Mouse (Mus musculus): ENCODE data around the gene Lair1.
"Not testable (repeated sequence)": the region's sequence is repeated elsewhere in the genome, so short reads cannot be mapped to it uniquely, and the experiment has no call there.

Lair1 gene

DNA sequence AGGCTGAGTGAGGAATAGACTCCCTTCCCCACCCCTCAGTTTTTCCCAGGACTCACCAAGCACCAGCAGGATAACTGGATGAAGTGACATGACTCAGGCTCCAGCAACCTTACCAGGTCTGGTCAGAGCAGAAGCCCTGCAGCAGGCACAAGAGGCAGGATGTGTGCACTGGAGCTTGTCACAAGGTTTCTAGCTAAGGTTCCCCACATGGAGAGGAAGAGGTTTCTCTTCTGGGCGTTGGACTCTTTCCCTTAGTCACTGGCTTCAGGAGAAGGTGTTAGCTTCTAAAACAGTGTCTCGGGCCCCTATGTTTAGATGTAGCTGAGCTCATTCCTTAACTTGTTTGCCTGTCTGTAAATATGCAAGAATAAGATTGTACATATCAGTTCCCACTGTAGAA is at the start of gene Lair1:
Gene Lair1 (minus strand): TSS at position 192 of the 400 bp plus-strand sequence.
- DNase-seq (ENCODE audit: low spot score): no peak

DNA sequence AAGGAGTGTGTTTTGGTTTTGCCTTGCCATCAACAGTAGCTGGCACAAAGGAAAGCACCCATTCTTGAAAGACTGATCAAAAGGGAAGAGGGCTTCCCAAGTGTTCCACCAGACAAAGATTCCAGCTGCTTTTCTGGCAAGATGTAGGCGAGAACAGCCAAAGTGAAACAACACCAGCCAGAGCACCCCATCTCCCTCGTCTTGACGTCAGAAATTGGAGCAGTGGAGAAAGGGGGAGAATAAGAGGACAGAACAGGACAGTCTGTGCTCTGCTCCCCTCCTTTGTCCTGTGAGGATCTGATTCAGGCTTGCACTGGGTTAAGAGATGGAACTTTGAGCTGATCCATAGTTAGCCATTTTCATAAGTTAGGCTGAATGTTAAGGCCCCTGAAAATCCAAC is 48.8 kb upstream of the Lair1 start:
- DNase-seq (ENCODE audit: low spot score): no peak

DNA sequence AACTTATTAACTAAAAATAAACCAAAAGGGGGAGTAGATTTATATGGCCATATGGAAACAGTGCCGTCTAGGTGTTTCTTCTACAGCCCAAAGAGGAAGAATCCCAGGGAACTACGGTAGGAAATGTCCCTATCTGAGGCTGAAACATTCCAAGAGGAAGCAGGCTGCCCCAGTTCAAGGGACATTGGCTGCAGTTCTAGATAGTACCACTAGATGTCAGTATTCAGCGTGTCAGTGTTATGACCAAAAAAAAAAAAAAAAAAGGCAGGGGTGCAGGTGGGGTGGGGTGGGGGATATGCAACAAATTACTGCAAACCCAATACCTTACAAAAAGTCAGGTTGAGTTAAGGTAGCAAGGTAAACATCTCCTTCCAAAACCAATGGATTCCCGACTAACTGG is 40.4 kb upstream of the Lair1 start:
- DNase-seq (ENCODE audit: low spot score): no peak

GRCm38 (mm10) chr7:4101144-4101543 is 38.1 kb upstream of the Lair1 start:
- DNase-seq (ENCODE audit: low spot score): no peak

- DNase-seq (ENCODE audit: low spot score): no peak
These were observed 35.8 kb upstream of the Lair1 start for GRCm38 (mm10) chr7:4098832-4099231.

DNA sequence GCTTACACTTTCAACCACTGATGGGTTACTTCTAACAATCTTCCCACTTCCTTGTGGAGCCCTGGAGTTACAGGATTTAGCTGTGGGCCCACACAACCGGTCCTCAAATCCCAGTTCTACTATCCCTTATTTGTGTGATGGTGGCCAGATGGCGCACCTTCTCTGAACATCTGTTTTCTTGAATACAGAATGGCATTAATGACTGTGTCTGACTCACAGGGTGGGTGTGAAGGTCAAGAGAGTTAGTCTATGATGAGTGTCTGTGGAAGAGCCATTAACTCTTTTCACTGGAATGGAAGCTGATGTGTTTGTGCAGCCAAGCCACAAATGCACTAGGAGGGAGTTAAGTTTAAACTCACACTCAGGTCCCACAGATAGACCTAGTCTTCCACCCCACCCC is 35.3 kb upstream of the Lair1 start:
- no peak for DNase-seq (ENCODE audit: low spot score)

DNA sequence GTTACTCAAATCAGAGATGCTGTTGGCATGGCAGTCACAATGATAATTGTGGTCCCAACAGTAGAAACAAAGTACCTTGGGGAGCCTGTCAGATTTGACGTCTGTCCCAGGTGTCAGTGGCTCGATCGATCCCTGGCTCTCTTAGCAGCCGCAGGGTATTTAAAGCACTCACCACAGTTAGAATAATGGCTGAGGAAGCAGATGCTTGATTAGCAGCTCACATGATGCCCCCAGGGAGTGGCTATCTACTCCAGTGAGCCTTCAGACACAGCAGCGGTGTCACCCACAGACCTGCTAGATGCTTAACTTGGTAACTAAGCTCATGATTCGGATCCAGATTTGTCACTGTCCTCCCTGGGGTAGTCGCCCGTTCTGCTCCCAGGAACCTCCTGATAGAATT is 28.2 kb upstream of the Lair1 start:
- DNase-seq (ENCODE audit: low spot score): no peak

GRCm38 (mm10) chr7:4088679-4089078 is 25.7 kb upstream of the Lair1 start:
- no peak for DNase-seq (ENCODE audit: low spot score)

DNA sequence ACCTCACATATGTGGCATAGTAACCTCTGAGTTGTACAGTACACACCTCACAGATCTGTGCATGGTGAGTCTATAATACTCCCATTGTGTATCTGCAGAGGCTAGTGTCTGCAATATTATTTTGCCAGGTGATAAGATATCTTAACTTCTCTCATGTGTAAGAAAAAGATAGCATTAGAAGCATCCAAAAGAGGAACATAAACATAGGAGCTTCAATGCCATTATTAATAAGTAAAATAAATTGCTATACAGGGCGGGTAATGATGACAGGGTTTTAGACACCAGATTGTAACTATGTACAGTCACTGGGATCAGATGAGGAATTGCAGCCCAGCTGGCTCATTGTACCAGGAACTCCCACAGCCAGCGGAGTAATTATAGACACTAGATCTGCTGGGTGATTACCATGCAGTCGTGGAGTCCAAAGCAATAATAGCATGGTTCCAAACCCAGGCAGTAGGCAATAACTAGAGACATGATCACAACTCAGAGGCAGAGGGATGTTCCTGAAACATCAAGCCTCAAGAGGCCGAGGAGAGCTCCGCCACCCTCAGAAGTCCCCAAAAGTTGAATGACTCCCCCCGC is 25.0 kb upstream of the Lair1 start:
- DNase-seq (ENCODE audit: low spot score): no peak

DNA sequence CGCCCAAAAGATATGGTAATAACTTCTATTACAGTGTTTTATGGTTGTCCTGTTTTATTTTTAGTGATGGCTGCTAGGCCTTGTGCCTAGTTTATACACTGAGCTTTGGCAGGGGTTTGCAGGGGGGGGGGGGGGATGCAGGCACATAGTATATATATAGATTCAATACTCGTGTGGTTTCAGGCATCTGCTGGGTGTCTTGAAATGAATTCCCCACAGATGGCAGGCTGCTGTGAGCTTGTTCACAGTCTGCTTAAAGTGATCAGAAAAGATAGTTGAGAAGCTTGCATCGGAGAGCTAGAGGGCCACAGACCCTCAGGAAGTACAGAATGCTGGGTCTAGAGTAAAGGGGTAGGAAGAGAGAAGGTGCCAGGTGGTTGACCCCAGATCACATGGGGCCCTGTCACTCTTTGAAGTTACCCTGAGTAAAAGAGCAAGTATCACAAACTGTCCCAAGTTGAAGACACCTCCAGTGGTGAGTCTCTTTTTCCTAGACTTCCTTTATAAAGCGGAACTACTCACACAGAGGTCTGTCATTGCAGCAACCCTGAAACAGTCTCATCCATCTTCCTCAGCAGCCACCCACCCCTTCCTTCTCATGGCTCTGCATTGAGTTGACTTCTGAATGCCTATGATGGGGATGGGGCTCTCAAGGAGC is 24.4 kb upstream of the Lair1 start:
- DNase-seq (ENCODE audit: low spot score): no peak

- DNase-seq (ENCODE audit: low spot score): no peak
These were observed 22.6 kb upstream of the Lair1 start for GRCm38 (mm10) chr7:4085562-4085961.

DNA sequence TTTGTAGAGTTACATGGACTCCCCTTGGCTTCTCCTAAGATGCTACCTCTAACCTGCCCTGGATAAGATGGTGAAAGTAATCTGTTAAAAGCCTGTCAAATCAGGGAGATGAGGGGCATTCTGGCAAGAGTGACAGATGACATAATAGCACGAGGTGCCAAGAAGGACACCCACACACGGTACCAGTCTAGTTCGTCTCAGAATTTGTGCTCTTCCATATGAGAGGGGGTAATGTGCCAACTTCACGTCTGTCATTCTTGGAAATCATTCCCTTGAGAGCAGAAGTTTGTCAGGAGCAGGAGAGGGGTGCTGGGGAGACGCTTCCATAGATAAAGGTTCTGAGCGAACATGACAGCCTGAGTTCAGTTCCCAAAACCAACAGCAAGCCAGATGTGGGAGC is 21.2 kb upstream of the Lair1 start:
- no peak for DNase-seq (ENCODE audit: low spot score)

DNA sequence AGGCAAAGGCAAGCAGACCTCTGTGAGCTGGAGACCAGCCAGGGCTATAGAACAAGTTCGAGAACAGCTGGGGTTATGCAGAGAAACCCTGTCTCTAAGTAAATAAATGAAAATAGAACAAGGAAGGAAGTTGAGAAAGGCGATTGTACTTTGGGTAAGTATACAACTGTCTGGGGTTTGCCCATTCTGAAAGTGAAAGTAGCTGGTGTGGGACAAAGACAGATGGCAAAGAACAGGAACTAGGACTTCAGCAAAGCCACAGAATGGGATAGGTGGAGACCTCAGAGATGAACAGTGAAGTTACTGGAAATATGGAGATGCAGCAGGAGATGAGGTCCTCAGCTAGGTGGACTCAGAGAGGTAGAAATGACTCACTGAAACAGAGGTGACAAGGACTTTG is 19.8 kb upstream of the Lair1 start:
- DNase-seq (ENCODE audit: low spot score): no peak

DNA sequence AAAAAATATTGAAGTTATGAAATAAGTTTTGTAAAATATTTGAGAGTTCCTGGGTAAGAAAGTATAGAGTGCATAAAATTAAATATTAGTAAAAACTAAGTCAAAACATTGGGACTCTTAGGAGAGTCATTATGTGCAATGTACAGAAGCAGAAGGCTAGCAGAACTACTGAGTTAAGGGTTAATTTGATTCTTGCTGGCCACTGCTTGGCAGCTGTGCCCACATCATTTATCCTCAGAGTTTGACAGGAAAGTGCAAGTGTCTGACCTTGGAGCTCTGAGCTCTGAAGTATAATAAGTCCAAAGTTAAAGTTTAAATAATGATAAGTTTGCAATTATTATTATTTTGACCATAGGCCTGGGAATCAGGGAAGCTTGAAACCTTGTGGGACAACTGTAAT is 18.7 kb upstream of the Lair1 start:
- DNase-seq (ENCODE audit: low spot score): no peak

DNA sequence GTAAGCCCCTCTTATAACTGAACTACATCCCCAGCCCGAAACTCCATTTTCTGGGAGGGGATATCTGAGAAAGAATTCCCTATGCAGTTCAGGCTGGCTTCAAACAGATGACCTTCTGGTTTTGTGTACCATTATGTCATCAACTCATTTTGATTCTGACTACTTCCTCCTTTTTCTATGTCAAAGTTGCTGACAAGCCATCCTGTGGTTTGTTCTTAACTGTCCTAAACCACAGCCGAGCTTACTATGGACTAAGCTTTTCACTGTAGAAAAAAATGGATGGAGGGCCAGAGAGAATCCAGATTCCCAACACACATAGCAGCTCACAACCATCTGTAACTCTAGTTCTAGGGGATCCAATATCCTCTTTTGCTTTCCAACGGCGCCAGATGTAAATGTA is 17.5 kb upstream of the Lair1 start:
- DNase-seq (ENCODE audit: low spot score): no peak

DNA sequence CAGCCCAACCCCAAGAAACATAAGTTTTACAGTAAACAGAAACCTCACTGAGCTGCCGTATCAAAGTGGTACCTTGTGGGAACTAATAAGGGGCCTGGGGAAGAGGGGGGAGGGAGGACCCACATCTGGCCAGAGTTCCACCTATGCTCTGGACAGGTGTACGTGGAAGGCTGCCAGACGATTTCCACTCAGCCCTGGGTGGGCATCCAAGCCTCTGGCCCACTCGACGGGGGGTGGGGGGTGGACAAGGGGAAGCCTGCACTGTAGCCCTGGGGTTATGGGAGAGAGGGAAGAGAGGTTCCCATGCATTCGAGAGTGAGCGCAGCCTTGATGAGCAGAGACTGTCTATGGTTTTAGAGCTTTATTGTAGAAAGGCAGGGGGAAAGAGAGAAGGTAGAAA is 16.5 kb upstream of the Lair1 start:
- DNase-seq (ENCODE audit: low spot score): no peak

DNA sequence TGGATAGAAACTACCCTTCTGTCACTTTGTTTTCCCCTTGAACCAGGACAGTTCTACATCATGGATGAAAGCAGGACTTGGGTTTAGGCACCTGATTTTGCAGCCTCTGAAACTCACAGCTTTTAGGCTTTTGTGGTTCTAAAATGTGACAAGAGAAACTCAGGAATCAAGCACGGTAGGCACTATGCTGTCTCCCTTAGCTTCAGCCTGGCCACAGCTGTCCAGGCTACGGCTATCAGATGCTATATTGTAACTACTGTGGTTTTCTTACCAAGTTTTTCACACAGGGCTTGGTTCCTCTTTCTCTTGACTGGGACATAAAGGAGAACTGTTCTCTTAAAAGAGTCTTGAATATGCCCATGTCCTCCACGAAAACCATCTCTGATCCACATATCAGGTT is 10.1 kb upstream of the Lair1 start:
- DNase-seq (ENCODE audit: low spot score): no peak

- no peak for DNase-seq (ENCODE audit: low spot score)
These were observed 8.1 kb upstream of the Lair1 start for GRCm38 (mm10) chr7:4071066-4071465.

DNA sequence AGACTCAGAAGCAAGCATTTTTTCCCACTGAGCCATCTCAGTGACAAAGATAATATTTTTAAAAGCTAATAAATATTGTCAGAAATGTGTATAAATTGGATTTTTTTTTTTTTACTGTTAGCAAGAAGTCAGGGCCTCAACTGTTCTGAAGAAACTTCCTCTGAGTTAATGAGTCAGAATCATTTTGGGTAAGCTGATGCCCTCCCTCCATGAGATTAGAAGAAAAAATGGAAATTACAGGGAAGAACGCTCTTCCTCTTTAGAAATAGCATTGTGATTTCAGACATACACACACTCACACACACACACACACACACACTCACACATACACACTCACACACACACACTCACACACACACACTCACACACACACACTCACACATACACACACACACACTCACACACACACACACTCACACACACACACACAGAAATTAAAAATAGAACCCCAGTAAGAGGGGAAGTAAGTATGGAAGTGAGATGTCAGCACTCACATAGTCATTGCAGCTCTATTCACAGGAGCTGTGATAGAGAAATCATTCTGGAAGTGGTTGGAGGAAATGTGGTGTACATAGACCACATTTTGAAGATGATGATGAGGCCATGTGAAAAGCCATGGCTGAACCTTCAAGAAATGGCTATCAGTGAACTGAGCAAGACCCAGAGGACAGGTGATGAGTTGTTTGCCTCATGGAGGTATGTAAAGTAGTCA is 866 bp upstream of the Lair1 start:
- no peak for DNase-seq (ENCODE audit: low spot score)

- not testable (repeated sequence) for DNase-seq (ENCODE audit: low spot score)
These were observed 2.3 kb downstream of the Lair1 start for GRCm38 (mm10) chr7:4060602-4061188.

DNA sequence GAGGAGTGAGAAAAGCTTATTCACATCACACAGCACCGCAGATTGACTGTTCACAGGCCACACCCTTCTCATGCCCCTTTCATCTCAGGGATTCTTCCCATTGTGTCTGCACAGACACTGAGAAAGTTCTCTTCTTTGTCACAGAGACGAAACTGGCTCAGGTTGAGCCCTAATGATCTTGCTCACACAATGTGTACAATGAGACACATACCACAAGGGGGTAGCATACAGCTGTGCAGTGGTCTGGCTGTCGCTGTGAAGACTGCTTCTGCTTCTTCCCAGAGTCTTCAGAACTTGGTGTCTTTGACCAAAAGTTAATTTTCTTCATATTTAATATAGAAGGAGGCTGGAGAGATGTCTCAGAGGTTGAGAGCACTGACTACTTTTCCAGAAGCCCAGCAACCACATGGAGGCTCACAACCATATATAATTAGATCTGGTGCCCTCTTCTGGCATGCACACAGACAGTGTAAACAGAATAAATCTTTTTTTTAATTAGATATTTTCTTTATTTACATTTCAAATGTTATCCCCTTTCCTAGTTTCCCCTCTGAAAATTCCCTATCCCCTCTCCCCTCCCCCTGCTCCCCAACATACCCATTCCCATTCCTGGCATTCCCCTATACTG is 36.1 kb downstream of the Lair1 start:
- no peak for DNase-seq (ENCODE audit: low spot score)

- DNase-seq (ENCODE audit: low spot score): not testable (repeated sequence)
These were observed 58.4 kb downstream of the Lair1 start for GRCm38 (mm10) chr7:4004636-4005035.

DNA sequence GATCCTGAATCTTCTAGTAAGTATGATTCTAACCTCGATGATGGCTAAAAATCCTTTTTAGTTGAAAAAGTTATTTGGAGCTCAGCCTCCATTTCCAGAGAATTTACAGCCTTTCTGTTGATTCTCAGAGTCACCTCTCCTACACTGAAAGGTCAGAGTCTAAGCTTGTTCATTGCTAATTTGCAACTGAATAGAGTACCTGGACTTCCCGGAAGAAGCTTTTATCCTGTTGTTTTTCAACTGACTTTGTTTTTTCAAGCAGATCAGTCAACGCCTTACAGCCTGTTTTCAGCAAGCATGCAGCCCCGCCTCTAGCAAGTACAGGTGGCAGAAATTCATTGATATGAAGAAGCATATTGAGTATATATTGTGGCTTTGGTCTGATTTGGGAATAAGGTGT is 59.0 kb downstream of the Lair1 start:
- DNase-seq (ENCODE audit: low spot score): not testable (repeated sequence)

Data from urinary bladder, postnatal 10 days (tissue).